Mouse (Mus musculus): ENCODE measurements around the gene Ugt1a7c. TPM values are rescaled to one million over a fixed set of nuclear protein-coding genes. Genes with fewer than 3 reads are reported as not detected.

Ugt1a7c gene
- polyA plus RNA-seq, 1 experiment from 2014 or later, result 1.2 TPM

DNA sequence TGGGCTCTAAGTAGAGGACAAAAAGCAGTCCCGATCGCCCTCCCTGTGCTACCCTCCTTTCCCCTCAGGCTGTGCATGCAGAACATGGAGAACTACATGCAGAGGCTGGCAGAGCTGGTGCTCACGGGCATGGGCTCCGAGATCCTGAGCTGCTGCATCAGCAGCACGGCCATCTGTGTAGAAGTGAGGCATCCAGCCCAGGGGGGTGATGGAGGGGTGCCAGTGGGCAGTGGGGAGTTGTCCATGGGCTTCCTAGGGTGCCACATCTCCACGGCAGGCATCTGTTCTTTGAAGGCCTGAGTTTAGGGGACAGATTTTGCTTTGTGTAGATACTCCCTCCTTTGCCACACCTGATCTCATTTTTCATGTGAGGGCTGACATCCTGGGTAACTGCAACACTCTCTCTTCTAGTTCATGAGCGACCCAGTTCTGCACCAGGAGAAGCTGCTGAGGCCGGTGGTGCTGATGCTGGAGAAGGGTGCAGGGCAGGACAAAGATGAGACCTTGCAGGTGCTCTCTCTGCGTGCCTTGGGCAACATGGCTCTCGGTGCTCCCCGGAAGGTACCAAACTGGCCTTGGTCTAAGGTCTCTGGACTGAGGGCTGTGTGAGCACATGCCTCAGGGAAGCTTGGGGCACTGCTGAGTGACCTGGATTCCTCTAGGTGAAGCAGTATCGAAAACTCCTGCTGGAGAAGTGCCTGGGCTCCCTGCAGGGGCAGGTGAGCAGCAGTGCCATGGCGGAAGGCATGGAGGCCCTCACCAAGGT, 161.3 kb downstream of the Ugt1a7c start:
- Histone ChIP-seq H3K27me3 (replicated peaks) (no peaks in the 10 kb centered on the region), H3K9ac (no peak overlapping the region), H3K27ac (no peak overlapping the region), H3K9me3 (peaks cover 27% of the 10 kb centered on the region), H3K4me3 (no peak overlapping the region), H3K36me3 (replicated peaks) (peaks cover 4% of the 10 kb centered on the region; the same call in 1 of the 2 replicates), H3K4me1 (no peaks in the 10 kb centered on the region), H3K4me2 (no peak overlapping the region)
- WGBS, result 80% methylated on average over 13 of the region's 13 CpGs
- ATAC-seq (replicated peaks), result no peak

DNA sequence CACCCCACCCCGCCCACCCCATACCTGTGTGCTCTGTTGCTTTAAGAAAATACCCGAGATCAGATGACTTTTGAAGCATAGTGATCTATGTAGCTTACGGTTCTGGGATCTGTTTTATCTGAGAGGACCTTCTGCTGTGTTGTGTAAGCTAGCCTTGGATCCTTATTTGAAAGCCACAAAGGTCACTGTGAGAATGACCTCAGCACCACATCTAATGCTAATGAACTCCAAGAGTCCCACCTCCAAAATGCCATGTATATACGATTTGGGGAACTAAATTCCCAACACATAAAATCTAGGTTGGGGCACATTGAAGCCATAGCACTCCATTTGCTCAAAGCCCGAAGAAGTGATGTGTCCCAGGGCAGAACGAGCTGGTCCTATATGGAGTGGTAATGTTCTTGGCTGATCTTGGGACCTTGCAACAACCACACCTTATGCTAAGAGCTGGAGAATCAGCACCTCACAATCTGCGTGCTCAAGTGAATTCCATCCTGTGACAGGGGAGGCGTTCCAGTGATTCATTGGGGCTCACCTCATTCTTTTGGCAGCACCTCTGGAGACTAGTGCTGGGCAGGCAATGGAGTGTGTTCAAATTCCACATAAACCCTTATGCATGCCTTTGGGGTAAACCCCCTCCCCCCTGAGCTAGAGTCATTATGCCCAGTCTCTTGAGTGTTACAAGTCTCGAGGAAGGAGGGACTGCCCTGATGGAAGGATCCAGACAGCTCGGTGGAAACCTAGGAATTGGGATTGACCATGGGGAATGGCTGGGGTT, 162.2 kb downstream of the Ugt1a7c start:
- no peak; the same call in 1 of the 2 replicates for ATAC-seq (replicated peaks)
- 80% methylated on average over 10 of the region's 10 CpGs for WGBS
- no peaks in the 10 kb centered on the region for H3K27me3 ChIP-seq (replicated peaks)

DNA sequence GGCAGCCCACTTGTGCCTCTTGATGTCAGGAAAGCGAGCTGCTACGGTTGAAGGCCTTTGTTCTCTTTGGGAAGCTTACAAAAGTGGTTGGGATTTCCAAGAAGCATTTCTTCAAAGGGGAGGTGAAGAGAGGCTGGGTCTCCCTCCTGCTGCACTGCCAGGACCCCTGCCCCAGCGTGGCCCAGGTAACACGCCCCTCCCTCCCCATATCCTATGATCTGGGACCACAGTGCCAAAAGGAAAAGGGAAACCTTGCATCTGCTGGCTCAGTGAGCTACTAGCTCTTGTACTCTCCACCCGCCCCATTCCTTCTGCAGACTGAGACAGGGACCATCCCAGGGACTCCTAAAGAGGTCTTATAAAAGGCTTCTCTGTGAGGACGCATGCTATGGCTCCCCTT, 162.8 kb downstream of the Ugt1a7c start:
- no peak for ATAC-seq (replicated peaks)
- no peaks in the 10 kb centered on the region for H3K27me3 ChIP-seq (replicated peaks)
- H3K4me3 ChIP-seq, result no peak overlapping the region
- H3K4me2 ChIP-seq, result no peak overlapping the region
- 84% methylated on average over 6 of the region's 6 CpGs for WGBS
- peaks cover 19% of the 10 kb centered on the region for H3K9me3 ChIP-seq
- H3K36me3 ChIP-seq (replicated peaks), result peaks cover 16% of the 10 kb centered on the region
- no peak overlapping the region for H3K27ac ChIP-seq
- no peaks in the 10 kb centered on the region for H3K4me1 ChIP-seq
- no peak overlapping the region for H3K9ac ChIP-seq

More for the DNA sequence above, 162.2 kb downstream of the Ugt1a7c start:
- H3K4me2 ChIP-seq, result no peak overlapping the region
- H3K36me3 ChIP-seq (replicated peaks), result peaks cover 11% of the 10 kb centered on the region; the same call in 1 of the 2 replicates
- H3K4me1 ChIP-seq, result no peaks in the 10 kb centered on the region
- no peak overlapping the region for H3K9ac ChIP-seq
- no peak overlapping the region for H3K4me3 ChIP-seq
- H3K9me3 ChIP-seq, result peaks cover 25% of the 10 kb centered on the region
- no peak overlapping the region for H3K27ac ChIP-seq

DNA sequence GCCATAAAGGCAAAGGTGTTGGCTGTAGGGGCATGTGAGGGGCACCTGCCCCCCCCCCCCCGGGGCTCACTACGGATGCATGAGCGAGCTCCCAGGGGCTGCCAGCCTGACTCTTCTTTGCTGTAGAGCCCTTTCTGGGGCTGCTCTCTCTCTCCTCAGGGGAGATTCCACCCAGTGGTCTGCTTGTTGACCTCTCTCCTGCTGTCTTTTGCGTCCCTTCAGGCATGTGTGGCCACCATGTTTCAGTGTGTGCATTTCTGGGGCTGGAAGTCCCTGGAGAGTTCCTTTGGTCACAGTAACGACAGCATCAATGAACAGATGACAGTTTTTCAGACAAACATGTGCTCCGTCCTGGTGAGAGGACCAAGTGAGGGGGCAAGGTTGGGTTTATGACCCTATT, 163.5 kb downstream of the Ugt1a7c start:
- H3K4me2 ChIP-seq, result no peak overlapping the region
- 70% methylated on average over 6 of the region's 6 CpGs for WGBS
- no peak overlapping the region for H3K4me3 ChIP-seq
- H3K9ac ChIP-seq, result no peak overlapping the region
- H3K27ac ChIP-seq, result no peak overlapping the region
- no peaks in the 10 kb centered on the region for H3K27me3 ChIP-seq (replicated peaks)
- H3K9me3 ChIP-seq, result peaks cover 16% of the 10 kb centered on the region
- H3K36me3 ChIP-seq (replicated peaks), result peaks cover 23% of the 10 kb centered on the region
- H3K4me1 ChIP-seq, result no peaks in the 10 kb centered on the region
- no peak for ATAC-seq (replicated peaks)

DNA sequence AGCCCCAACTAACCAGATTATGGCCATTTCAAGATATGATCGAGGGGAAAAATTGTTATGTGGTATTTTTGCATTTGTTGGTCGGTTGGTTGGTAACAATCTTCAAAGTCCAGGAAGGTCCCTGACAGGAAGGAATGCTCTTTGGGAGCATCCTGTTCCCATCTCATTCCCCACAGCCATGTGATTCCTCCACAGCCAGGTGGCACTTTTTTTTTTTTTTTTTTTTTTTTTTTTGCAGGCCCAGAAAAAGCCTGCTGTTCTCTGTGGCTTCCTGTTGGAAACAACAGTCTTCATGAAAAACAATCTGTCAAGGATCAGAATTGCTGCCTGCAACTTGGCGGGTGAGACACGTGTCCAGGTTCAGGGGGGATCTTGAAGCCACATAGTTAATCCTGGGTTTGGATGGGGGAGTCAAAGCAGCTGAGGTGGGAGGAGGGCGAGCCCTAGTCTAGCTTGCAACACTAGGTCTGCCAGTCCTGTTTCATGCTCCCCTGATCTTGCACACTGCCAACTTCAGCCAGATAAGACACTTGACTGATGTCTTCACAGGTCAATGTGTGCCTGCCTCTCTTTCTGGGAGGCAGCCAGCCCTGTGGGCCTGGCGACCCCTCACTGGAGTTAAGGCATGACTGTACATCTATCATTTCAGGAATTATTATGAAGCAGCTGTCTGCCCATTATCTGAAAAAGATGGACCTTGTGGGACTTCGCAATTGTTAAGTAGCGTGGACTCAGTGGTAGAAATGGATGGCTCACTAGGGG, 164.2 kb downstream of the Ugt1a7c start:
- H3K36me3 ChIP-seq (replicated peaks), result peaks cover 30% of the 10 kb centered on the region
- ATAC-seq (replicated peaks), result peak; percentile 1; the same call in 1 of the 2 replicates

DNA sequence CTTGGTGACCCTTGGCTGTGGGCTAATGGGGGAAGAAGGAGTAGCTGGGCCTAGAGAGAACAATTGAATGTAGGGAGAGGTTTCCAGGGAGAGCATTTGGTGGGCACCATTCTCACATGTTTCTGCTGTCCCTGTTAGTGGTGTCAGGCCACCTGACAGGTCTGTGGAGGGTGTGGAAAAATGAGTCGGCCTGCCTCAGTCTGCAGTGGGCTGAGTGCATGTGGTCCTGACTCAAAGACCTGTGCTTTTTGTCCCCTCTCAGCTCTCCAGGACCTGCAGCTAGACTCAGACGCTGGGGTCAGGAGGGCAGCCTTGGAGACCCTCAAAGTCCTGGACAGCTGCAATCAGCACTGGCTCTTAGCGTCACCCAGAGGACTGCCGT, 164.8 kb downstream of the Ugt1a7c start:
- Histone ChIP-seq H3K4me3 (no peak overlapping the region), H3K9me3 (peaks cover 15% of the 10 kb centered on the region), H3K36me3 (replicated peaks) (peaks cover 36% of the 10 kb centered on the region), H3K27ac (no peak overlapping the region), H3K27me3 (replicated peaks) (no peaks in the 10 kb centered on the region), H3K4me1 (no peaks in the 10 kb centered on the region), H3K4me2 (no peak overlapping the region), H3K9ac (no peak overlapping the region)
- 85% methylated on average over 4 of the region's 4 CpGs for WGBS
- peak; percentile 2; the same call in 1 of the 2 replicates for ATAC-seq (replicated peaks)

More for the DNA sequence above, 164.2 kb downstream of the Ugt1a7c start:
- H3K27me3 ChIP-seq (replicated peaks), result no peaks in the 10 kb centered on the region
- H3K4me3 ChIP-seq, result no peak overlapping the region
- no peak overlapping the region for H3K27ac ChIP-seq
- no peak overlapping the region for H3K9ac ChIP-seq
- H3K4me1 ChIP-seq, result no peaks in the 10 kb centered on the region
- no peak overlapping the region for H3K4me2 ChIP-seq
- H3K9me3 ChIP-seq, result peaks cover 16% of the 10 kb centered on the region
- WGBS, result 81% methylated on average over 8 of the region's 8 CpGs

DNA sequence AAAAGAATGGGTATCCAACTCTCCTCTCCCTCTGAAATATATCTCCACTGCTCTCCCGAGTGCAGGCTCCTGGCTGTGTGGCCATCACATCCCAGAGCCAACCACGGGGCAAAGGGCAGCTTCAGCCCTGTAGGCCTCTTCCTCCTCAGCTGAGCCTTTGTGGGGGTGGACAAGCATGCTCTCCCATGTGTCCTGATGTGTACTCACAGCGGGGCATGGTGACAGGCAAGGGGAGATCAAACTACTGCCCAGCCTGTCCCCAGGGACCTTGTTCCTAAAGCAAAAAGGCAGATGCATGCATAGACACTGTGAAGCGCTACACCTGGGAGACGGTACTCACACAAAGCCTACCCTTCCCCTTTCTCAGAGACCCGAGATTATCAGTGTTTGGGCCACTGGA, 165.3 kb downstream of the Ugt1a7c start:
- peaks cover 41% of the 10 kb centered on the region for H3K36me3 ChIP-seq (replicated peaks)
- no peaks in the 10 kb centered on the region for H3K4me1 ChIP-seq
- no peak overlapping the region for H3K27ac ChIP-seq
- no peaks in the 10 kb centered on the region for H3K27me3 ChIP-seq (replicated peaks)
- H3K4me3 ChIP-seq, result no peak overlapping the region
- no peak overlapping the region for H3K4me2 ChIP-seq
- whole genome bisulfite sequencing, result 80% methylated on average over 6 of the region's 6 CpGs
- peaks cover 10% of the 10 kb centered on the region for H3K9me3 ChIP-seq
- H3K9ac ChIP-seq, result no peak overlapping the region
- ATAC-seq (replicated peaks), result peak; percentile 7; the same call in 1 of the 2 replicates

DNA sequence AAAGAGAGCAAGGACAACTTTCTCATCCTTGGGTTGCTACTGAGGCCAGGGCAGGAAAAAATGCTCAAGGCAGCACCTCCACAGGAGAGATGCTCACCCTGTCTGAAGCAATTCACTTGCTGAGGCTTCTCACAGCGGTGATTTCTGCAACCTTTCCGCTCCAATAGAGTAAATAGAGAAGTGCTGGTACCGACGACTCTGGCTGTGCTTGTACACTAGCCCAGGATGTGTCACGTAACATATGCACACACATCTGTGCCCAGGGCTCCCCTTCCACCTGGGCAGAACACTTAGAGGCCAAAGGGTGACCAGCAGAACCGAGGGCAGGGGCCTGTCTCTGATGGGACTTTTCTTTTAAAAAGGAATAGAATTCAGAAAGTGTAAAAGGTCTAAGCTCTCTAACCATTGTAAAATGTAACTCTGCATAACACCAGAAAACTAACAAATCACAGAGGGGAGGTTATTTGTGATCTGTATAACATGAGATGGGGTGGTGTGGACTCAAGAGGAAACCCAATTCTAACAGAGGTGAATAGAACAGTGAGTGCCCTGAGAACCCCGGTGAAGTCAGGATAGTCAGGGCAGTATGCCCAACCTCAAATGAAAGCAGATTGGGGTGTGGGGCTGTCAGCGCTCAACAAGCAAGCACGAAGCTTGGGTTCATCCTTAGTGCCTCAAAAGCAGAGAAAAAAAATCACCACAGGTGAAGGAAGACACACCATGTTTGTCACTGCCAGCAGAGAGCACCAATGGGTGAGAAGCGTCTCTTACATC, 165.9 kb downstream of the Ugt1a7c start:
- Histone ChIP-seq H3K9ac (no peak overlapping the region), H3K27ac (no peak overlapping the region), H3K4me2 (no peak overlapping the region), H3K9me3 (0 out of 2 replicates have a peak, but pooled peaks cover 6% of the 10 kb centered on the region), H3K4me1 (no peaks in the 10 kb centered on the region), H3K27me3 (replicated peaks) (no peaks in the 10 kb centered on the region), H3K4me3 (no peak overlapping the region), H3K36me3 (replicated peaks) (peaks cover 47% of the 10 kb centered on the region)
- 84% methylated on average over 10 of the region's 10 CpGs for WGBS
- no peak for ATAC-seq (replicated peaks)

DNA sequence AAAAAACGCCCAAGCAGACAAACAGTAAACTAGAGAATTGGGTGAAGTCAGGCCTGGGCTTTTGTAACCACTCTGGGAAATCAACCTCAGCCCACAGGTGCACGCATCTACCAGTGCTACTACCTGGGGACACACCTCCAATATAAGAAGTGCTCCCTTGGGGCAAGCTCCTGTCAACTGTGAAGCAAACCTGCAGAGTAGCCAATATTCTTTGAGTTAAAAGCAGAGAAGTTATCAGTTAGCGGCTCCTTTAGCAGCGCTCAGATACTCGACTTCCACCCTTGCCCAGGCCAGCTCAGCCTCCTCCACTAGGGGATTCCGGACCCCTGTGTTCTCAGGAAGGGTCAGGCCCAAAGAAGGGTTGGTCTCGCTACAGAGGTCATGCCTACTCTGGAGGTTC, 166.8 kb downstream of the Ugt1a7c start:
- Histone ChIP-seq H3K9ac (no peak overlapping the region), H3K36me3 (replicated peaks) (peaks cover 56% of the 10 kb centered on the region), H3K4me1 (no peaks in the 10 kb centered on the region), H3K4me2 (no peak overlapping the region), H3K27me3 (replicated peaks) (no peaks in the 10 kb centered on the region), H3K4me3 (no peak overlapping the region), H3K9me3 (no peaks in the 10 kb centered on the region), H3K27ac (no peak overlapping the region)
- no peak for ATAC-seq (replicated peaks)
- WGBS, result 87% methylated on average over 7 of the region's 7 CpGs

DNA sequence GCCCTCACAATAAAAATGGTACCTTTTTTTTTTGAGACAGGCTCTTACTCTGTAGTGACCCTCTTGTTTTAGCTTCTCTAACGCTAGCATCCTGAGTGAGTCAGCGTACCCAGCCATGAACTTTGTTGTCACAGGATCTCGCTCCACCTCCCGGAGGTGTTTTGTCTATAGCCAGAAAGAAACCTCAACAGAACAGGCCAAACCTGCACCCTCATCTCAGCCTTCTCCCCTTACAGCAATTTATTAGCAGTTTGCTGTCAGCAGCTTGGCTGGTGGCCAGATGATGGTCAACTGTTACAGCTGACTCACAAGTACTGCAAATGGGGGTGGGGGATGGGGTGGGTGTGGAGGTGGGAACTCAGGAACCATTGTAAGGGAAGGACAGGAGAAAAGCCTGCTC, 167.4 kb downstream of the Ugt1a7c start:
- WGBS, result 85% methylated on average over 4 of the region's 4 CpGs
- no peak overlapping the region for H3K4me3 ChIP-seq
- H3K27ac ChIP-seq, result no peak overlapping the region
- H3K9me3 ChIP-seq, result no peaks in the 10 kb centered on the region
- peaks cover 62% of the 10 kb centered on the region for H3K36me3 ChIP-seq (replicated peaks)
- ATAC-seq (replicated peaks), result no peak
- no peaks in the 10 kb centered on the region for H3K27me3 ChIP-seq (replicated peaks)
- no peak overlapping the region for H3K9ac ChIP-seq
- H3K4me1 ChIP-seq, result no peaks in the 10 kb centered on the region
- H3K4me2 ChIP-seq, result no peak overlapping the region

DNA sequence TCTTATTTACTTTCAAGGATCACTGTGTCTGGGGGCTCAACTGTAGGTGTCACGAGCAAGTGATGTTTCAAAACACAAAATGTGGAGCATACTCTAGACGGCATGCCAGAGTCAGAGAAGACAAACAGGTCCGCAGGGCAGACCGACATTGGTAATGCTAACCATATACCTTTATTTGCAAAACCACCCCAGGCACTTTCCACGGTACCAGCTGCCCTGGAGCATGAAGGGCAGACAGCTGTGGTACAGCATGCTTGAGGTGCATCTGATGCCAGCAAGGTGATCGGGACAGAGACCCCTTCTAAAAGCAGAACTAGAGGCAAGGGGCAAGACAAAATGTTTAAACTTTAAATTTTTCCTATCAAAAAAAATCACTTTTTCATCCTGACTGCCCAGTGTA, 168.1 kb downstream of the Ugt1a7c start:
- H3K9me3 ChIP-seq, result no peaks in the 10 kb centered on the region
- no peaks in the 10 kb centered on the region for H3K27me3 ChIP-seq (replicated peaks)
- no peaks in the 10 kb centered on the region for H3K4me1 ChIP-seq
- no peak overlapping the region for H3K27ac ChIP-seq
- H3K4me2 ChIP-seq, result no peak overlapping the region
- ATAC-seq (replicated peaks), result no peak
- 77% methylated on average over 6 of the region's 6 CpGs for WGBS
- no peak overlapping the region for H3K4me3 ChIP-seq
- peaks cover 69% of the 10 kb centered on the region for H3K36me3 ChIP-seq (replicated peaks)
- H3K9ac ChIP-seq, result no peak overlapping the region
